Mouse (Mus musculus) myocyte (in vitro differentiated cells): ENCODE data around the gene Smc6.

ENCODE experiments used
- MYOG ChIP-seq, 3 experiments: IDR thresholded peaks; one replicate each; pipeline ENCODE4 v1.6.1; 2011; ENCODE audit warnings: control low read depth in 2 of 3, low read depth in 2 of 3, mild to moderate bottlenecking in 2 of 3; ENCODE audit not compliant: insufficient read length in 2 of 3, control insufficient read depth in 1 of 3, insufficient read depth in 1 of 3
- POLR2A ChIP-seq: IDR thresholded peaks from one replicate; pipeline ENCODE4 v1.6.1; 2011; ENCODE audit warnings: low read depth, mild to moderate bottlenecking, control low read depth, moderate library complexity; ENCODE audit not compliant: insufficient read length
- USF1 ChIP-seq: IDR thresholded peaks from one replicate; pipeline ENCODE4 v1.6.1; 2011; ENCODE audit warnings: low read depth, mild to moderate bottlenecking, control low read depth, moderate library complexity

GRCm38 (mm10) chr12:11326483-11326882 lies 60.8 kb downstream of the Smc6 start:
- TF ChIP-seq USF1 (no peak), POLR2A (no peak), MYOG (IDR thresholded peaks at IDR 0.05; ENCODE audit: control insufficient read depth in 1 of 3, insufficient read depth in 1 of 3, insufficient read length in 2 of 3, low read depth in 2 of 3) (no peak)
